Mouse (Mus musculus): ENCODE results near the gene Gramd1a. TPM values are rescaled to one million over a fixed set of nuclear protein-coding genes. Genes with fewer than 3 reads are reported as not detected.

Gramd1a gene
- polyA plus RNA-seq, 1 experiment from 2014 or later = 155 TPM

- Histone ChIP-seq H3K27ac (peak overlapping the region; percentile 96), H3K27me3 (no peaks in the 10 kb centered on the region), H3K4me3 (replicated peaks) (peak overlapping the region; percentile 86), H3K4me2 (peak overlapping the region; percentile 69), H3K9ac (peak overlapping the region; percentile 96), H3K9me3 (no peaks in the 10 kb centered on the region), H3K4me1 (peaks cover 45% of the 10 kb centered on the region), H3K36me3 (replicated peaks) (peaks cover 26% of the 10 kb centered on the region)
- no peak for ATAC-seq (ENCODE audit: low FRiP score)
- WGBS = 39% methylated on average over 9 of the region's 9 CpGs
These were observed 6.4 kb downstream of the Gramd1a start for GRCm38 (mm10) chr7:31149271-31149670.

GRCm38 (mm10) chr7:31148756-31149155 lies 6.9 kb downstream of the Gramd1a start:
- H3K27ac ChIP-seq = peak overlapping the region; percentile 96
- peaks cover 45% of the 10 kb centered on the region for H3K4me1 ChIP-seq
- peak; percentile 48 for ATAC-seq (ENCODE audit: low FRiP score)
- peaks cover 29% of the 10 kb centered on the region for H3K36me3 ChIP-seq (replicated peaks)
- no peaks in the 10 kb centered on the region for H3K27me3 ChIP-seq
- H3K9me3 ChIP-seq = no peaks in the 10 kb centered on the region
- H3K4me2 ChIP-seq = peak overlapping the region; percentile 69
- 4% methylated on average over 9 of the region's 9 CpGs for WGBS
- H3K4me3 ChIP-seq (replicated peaks) = peak overlapping the region; percentile 86
- H3K9ac ChIP-seq = peak overlapping the region; percentile 96

DNA sequence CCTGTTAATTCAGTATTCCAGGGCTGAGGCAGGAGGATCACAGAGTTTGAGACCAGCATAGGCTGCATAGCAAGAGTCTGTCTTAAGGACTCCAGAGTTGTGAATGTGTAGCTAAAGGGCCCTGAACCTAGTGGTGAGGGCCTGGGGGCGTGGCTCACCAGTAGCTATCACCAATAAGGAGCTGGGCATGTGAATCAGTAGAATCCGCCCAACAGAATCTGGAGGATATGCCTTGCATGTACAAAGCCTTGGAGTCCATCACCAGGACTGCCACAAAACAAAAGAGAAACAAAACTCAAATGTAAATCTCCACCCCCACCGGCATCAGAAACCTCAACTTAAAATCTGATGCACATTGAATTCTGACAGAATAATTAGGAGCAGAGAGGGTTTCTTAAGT lies 7.6 kb downstream of the Gramd1a start:
- Histone ChIP-seq H3K27ac (peak overlapping the region; percentile 96), H3K9ac (peak overlapping the region; percentile 96), H3K27me3 (no peaks in the 10 kb centered on the region), H3K4me1 (peaks cover 45% of the 10 kb centered on the region), H3K9me3 (no peaks in the 10 kb centered on the region), H3K36me3 (replicated peaks) (peaks cover 36% of the 10 kb centered on the region), H3K4me3 (replicated peaks) (peak overlapping the region; percentile 86), H3K4me2 (peak overlapping the region; percentile 69)
- WGBS = 65% methylated on average over 3 of the region's 3 CpGs
- no peak for ATAC-seq (ENCODE audit: low FRiP score)

DNA sequence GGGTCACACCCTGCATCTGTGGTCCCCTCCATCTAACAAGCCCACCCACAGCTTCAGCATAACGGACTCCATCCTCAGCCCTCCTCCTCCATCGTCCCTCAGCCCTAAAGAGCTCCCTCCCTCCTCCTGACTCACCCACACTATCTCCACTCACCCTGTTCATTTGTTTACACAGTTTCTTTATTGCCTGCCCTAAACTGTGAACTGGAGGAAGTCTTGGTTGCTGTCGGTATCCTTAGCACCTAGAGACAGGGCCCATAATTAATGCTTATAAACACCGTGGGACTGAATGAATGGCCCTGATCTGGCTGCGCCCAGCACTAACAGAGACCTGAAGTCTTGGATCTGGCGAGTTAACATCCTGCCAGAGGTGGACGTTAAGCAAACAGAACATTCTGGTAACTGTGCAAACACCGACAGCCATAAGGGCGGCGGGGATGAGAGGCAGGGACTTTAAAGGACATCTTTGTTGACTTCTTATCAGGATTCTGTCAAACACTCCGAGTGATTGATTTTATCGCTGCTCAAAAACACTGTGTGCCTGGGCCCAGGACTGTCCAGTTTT lies 10.0 kb downstream of the Gramd1a start:
- 92% methylated on average over 12 of the region's 12 CpGs for WGBS
- no peak overlapping the region for H3K27ac ChIP-seq
- no peak overlapping the region; the same call in 1 of the 2 replicates for H3K9ac ChIP-seq
- no peak overlapping the region for H3K4me2 ChIP-seq
- peaks cover 33% of the 10 kb centered on the region for H3K4me1 ChIP-seq
- ATAC-seq (ENCODE audit: low FRiP score) = no peak
- H3K9me3 ChIP-seq = no peaks in the 10 kb centered on the region
- no peak overlapping the region for H3K4me3 ChIP-seq (replicated peaks)
- H3K27me3 ChIP-seq = no peaks in the 10 kb centered on the region
- H3K36me3 ChIP-seq (replicated peaks) = peaks cover 60% of the 10 kb centered on the region

GRCm38 (mm10) chr7:31144886-31145285 lies 10.8 kb downstream of the Gramd1a start:
- WGBS = 98% methylated on average over 16 of the region's 16 CpGs
- H3K36me3 ChIP-seq (replicated peaks) = peaks cover 68% of the 10 kb centered on the region
- no peak overlapping the region for H3K9ac ChIP-seq
- H3K9me3 ChIP-seq = no peaks in the 10 kb centered on the region
- no peaks in the 10 kb centered on the region for H3K27me3 ChIP-seq
- ATAC-seq (ENCODE audit: low FRiP score) = no peak
- no peak overlapping the region for H3K27ac ChIP-seq
- no peak overlapping the region for H3K4me2 ChIP-seq
- H3K4me3 ChIP-seq (replicated peaks) = no peak overlapping the region
- peaks cover 33% of the 10 kb centered on the region for H3K4me1 ChIP-seq

GRCm38 (mm10) chr7:31140941-31141340 lies 14.8 kb downstream of the Gramd1a start:
- no peak for ATAC-seq (ENCODE audit: low FRiP score)

GRCm38 (mm10) chr7:31140302-31140701 lies 15.4 kb downstream of the Gramd1a start:
- H3K36me3 ChIP-seq (replicated peaks) = peaks cover 93% of the 10 kb centered on the region
- H3K9me3 ChIP-seq = no peaks in the 10 kb centered on the region

More at GRCm38 (mm10) chr7:31140941-31141340, 14.8 kb downstream of the Gramd1a start:
- Histone ChIP-seq H3K27me3 (no peaks in the 10 kb centered on the region), H3K27ac (no peak overlapping the region), H3K4me3 (replicated peaks) (no peak overlapping the region), H3K9me3 (no peaks in the 10 kb centered on the region), H3K9ac (no peak overlapping the region), H3K36me3 (replicated peaks) (peaks cover 93% of the 10 kb centered on the region), H3K4me1 (peaks cover 3% of the 10 kb centered on the region; the same call in 1 of the 2 replicates), H3K4me2 (no peak overlapping the region)
- WGBS = 91% methylated on average over 10 of the region's 10 CpGs

DNA sequence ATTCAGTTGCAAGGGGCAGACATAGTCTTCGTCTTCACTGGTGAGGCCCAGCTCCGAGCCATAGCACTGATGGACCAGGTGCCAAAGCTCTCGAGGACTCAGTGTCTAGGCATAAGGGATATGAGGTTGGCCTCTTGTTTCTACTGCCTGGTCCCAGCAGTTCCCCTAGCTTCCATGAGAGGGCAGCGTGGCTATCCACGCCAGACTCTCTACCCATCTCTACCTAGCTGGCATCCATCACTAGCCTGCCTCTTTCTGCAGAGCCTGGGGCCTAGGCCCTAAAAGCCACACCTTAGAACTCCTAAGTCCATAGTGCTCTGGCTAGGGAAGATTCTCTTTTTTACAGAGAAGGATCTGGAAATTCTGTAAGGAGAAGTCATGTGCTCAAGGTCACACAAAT lies 15.9 kb downstream of the Gramd1a start:
- peaks cover 93% of the 10 kb centered on the region for H3K36me3 ChIP-seq (replicated peaks)
- ATAC-seq (ENCODE audit: low FRiP score) = peak; percentile 53
- no peak overlapping the region for H3K4me3 ChIP-seq (replicated peaks)
- 71% methylated on average over 5 of the region's 5 CpGs for WGBS
- H3K4me2 ChIP-seq = no peak overlapping the region
- no peak overlapping the region for H3K27ac ChIP-seq
- no peak overlapping the region for H3K9ac ChIP-seq
- no peaks in the 10 kb centered on the region for H3K9me3 ChIP-seq
- H3K27me3 ChIP-seq = no peaks in the 10 kb centered on the region
- H3K4me1 ChIP-seq = no peaks in the 10 kb centered on the region

More at GRCm38 (mm10) chr7:31140302-31140701, 15.4 kb downstream of the Gramd1a start:
- no peak overlapping the region for H3K9ac ChIP-seq
- no peak overlapping the region for H3K4me3 ChIP-seq (replicated peaks)
- no peaks in the 10 kb centered on the region for H3K27me3 ChIP-seq
- no peak overlapping the region for H3K27ac ChIP-seq
- 93% methylated on average over 4 of the region's 4 CpGs for WGBS
- no peak for ATAC-seq (ENCODE audit: low FRiP score)
- no peak overlapping the region for H3K4me2 ChIP-seq
- no peaks in the 10 kb centered on the region for H3K4me1 ChIP-seq

DNA sequence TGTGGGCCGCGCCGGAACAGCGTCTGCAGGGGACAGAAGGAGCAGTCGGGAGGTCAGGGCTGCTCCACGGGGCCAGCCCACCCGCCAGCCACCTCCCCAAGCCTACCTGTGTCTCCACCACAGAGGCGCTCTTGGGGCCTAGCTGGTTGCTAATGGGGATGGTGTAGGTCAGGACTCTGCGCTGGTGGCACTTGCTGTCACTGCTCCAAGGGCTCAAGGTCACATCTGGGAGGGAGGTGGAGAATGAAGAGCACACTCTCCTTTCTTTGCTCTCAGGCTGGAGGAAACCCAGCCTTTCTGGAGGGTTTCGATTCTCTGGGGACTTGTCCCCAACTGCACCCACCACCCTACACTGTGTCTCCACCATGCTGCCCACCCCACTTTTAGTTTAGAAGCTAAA lies 20.0 kb downstream of the Gramd1a start:
- Histone ChIP-seq H3K36me3 (replicated peaks) (peaks cover 100% of the 10 kb centered on the region), H3K4me1 (no peaks in the 10 kb centered on the region), H3K9me3 (no peaks in the 10 kb centered on the region), H3K9ac (no peak overlapping the region), H3K4me2 (no peak overlapping the region), H3K27ac (no peak overlapping the region), H3K4me3 (replicated peaks) (no peak overlapping the region), H3K27me3 (no peaks in the 10 kb centered on the region)
- ATAC-seq (ENCODE audit: low FRiP score) = no peak
- 93% methylated on average over 10 of the region's 10 CpGs for WGBS

DNA sequence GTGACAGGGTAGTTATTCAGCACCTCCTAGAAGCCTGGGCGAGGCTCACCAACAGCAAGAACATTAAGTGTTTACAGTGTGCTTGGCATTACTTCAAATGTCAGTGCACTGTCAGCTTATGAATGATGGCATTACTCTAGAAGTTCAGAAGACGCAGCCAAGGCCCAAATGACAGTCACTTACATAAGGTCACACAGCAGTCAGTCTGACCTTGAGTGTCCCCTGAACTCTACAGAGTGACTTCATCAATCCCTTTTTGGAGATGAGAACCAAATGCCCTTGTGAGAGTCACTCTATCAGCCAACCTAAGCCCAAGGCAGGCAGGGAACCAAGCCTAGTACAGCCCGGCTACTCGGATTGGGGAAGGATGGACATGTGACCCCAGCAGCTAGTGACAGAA lies 23.8 kb downstream of the Gramd1a start:
- H3K4me2 ChIP-seq = no peak overlapping the region
- H3K36me3 ChIP-seq (replicated peaks) = peaks cover 90% of the 10 kb centered on the region
- H3K27ac ChIP-seq = no peak overlapping the region
- ATAC-seq (ENCODE audit: low FRiP score) = no peak
- H3K4me3 ChIP-seq (replicated peaks) = no peak overlapping the region
- peaks cover 8% of the 10 kb centered on the region for H3K4me1 ChIP-seq
- no peak overlapping the region for H3K9ac ChIP-seq
- 94% methylated on average over 4 of the region's 4 CpGs for WGBS
- peaks cover 20% of the 10 kb centered on the region for H3K27me3 ChIP-seq
- H3K9me3 ChIP-seq = no peaks in the 10 kb centered on the region

GRCm38 (mm10) chr7:31130841-31131240 lies 24.9 kb downstream of the Gramd1a start:
- Histone ChIP-seq H3K4me3 (replicated peaks) (no peak overlapping the region), H3K27me3 (peaks cover 31% of the 10 kb centered on the region), H3K9me3 (no peaks in the 10 kb centered on the region), H3K9ac (no peak overlapping the region), H3K27ac (no peak overlapping the region), H3K4me1 (peaks cover 13% of the 10 kb centered on the region), H3K36me3 (replicated peaks) (peaks cover 79% of the 10 kb centered on the region), H3K4me2 (no peak overlapping the region)
- no peak for ATAC-seq (ENCODE audit: low FRiP score)
- 42% methylated on average over 4 of the region's 4 CpGs for WGBS

GRCm38 (mm10) chr7:31130197-31130596 lies 25.5 kb downstream of the Gramd1a start:
- no peak overlapping the region for H3K4me2 ChIP-seq
- H3K27me3 ChIP-seq = peaks cover 37% of the 10 kb centered on the region
- H3K9ac ChIP-seq = no peak overlapping the region
- ATAC-seq (ENCODE audit: low FRiP score) = no peak
- H3K36me3 ChIP-seq (replicated peaks) = peaks cover 73% of the 10 kb centered on the region
- no peak overlapping the region for H3K4me3 ChIP-seq (replicated peaks)
- H3K9me3 ChIP-seq = no peaks in the 10 kb centered on the region
- WGBS = 93% methylated on average over 7 of the region's 7 CpGs
- peaks cover 13% of the 10 kb centered on the region for H3K4me1 ChIP-seq
- H3K27ac ChIP-seq = no peak overlapping the region

DNA sequence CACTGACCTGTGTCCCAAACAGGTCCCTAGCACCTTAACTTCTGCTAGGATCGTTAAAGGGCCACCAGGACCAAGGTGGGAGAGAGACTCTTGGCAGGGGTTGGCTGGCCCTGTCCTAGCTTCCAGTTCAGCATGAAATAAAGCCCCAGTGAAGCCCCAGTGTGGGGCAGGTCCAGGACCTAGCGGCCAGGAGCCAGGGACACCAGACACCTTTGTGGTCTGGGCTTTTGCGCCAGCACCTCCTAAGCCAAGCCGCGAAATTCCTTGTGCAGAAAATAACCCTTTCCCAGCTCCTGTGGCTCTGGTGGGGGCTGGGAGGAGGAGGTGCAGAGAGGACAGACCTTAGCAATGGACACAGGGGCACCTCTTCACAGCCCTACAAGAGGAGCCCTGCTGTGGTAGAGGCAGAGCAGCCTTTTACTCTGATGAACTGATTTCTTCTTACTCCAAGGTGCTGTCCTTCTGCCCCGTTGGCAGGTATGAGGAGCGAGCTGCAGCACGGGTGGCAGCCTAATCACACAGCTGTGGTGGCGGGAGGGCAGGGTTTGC lies 27.5 kb downstream of the Gramd1a start:
- H3K4me1 ChIP-seq = peaks cover 13% of the 10 kb centered on the region
- no peak overlapping the region for H3K9ac ChIP-seq
- H3K4me2 ChIP-seq = no peak overlapping the region
- WGBS = 65% methylated on average over 9 of the region's 9 CpGs
- H3K27ac ChIP-seq = no peak overlapping the region
- H3K27me3 ChIP-seq = peaks cover 47% of the 10 kb centered on the region
- H3K4me3 ChIP-seq (replicated peaks) = no peak overlapping the region
- H3K36me3 ChIP-seq (replicated peaks) = peaks cover 53% of the 10 kb centered on the region
- ATAC-seq (ENCODE audit: low FRiP score) = peak; percentile 6; the same call in 1 of the 2 replicates
- H3K9me3 ChIP-seq = no peaks in the 10 kb centered on the region

Measured in forebrain, embryonic 12.5 days (tissue).